Mouse (Mus musculus): ENCODE measurements around the gene Tmem130.

DNA sequence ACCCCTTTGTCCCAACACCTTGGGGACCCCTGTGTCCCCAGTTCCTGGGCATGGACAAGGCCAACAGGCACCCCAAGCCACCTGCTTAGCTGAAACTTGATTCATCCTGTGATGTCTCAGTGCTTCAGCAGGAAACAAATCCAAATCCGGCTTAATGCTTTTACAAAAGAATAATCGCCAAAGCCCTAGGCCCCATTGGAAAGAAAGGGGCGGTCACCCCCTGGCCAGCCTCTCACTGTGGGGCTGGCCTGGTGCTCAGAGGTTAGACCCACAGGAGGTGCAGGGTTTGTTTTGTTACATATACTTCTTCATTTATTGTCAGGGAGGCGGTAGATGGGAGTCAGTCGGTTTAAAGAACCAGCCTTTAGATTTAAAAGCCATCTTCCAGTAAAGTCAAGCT, 33.4 kb downstream of the Tmem130 start:
- TF ChIP-seq CTCF (IDR thresholded peaks at IDR 0.05; ENCODE audit: low read depth, low read length) (no peak), POLR2A (IDR thresholded peaks at IDR 0.05; ENCODE audit: borderline replicate concordance, low read depth, low read length) (no peak)

Measured in bone marrow macrophage, adult 2 months (primary cell).